Mouse (Mus musculus) testis, adult 2 months (tissue): Measurements from ENCODE around the gene Rsph9. TPM values are rescaled to one million over a fixed set of nuclear protein-coding genes. Genes with fewer than 3 reads are reported as not detected.

Experiments
- H3K27ac ChIP-seq: fragments of 200-500 bp; 2 replicates; pipeline ENCODE4 v1.5.1; 2012; ENCODE audit warnings: low read depth, low read length; ENCODE audit not compliant: control insufficient read depth, insufficient read depth
- H3K27me3 ChIP-seq: fragments of 200-500 bp; 2 replicates; pipeline ENCODE4 v1.6.1; 2012; ENCODE audit warnings: mild to moderate bottlenecking, low read length, moderate library complexity; ENCODE audit not compliant: control insufficient read depth, insufficient read depth
- H3K36me3 ChIP-seq: fragments of 200-500 bp; 2 replicates; pipeline ENCODE4 v1.6.1; 2012; ENCODE audit warnings: mild to moderate bottlenecking, low read length; ENCODE audit not compliant: control insufficient read depth, insufficient read depth
- H3K4me1 ChIP-seq: fragments of 200-500 bp; 2 replicates; pipeline ENCODE4 v1.6.1; 2012; ENCODE audit warnings: low read length; ENCODE audit not compliant: control insufficient read depth, insufficient read depth
- H3K4me3 ChIP-seq: fragments of 200-500 bp; 2 replicates; pipeline ENCODE4 v1.5.1; 2012; ENCODE audit warnings: low read depth, mild to moderate bottlenecking, low read length, moderate library complexity, mixed read lengths; ENCODE audit not compliant: control insufficient read depth
- CTCF ChIP-seq: fragments of 200-500 bp; IDR thresholded peaks from 2 replicates; pipeline ENCODE4 v1.5.1; 2012; ENCODE audit warnings: low read depth, mild to moderate bottlenecking, inconsistent platforms, low read length, moderate library complexity; ENCODE audit not compliant: control insufficient read depth, insufficient read depth, insufficient replicate concordance
- POLR2A ChIP-seq: fragments of 200-500 bp; IDR thresholded peaks from 2 replicates; pipeline ENCODE4 v1.6.1; 2012; ENCODE audit warnings: low read depth, mild to moderate bottlenecking, inconsistent platforms, low read length, moderate library complexity; ENCODE audit not compliant: control insufficient read depth
- polyA plus RNA-seq: library from polyadenylated mRNA; depleted of rRNA; stranded (reverse); fragments of >200 nt; gene quantifications from 2 replicates; pipeline ENCODE4 v1.2.3, GENCODE M21; 2012

Gene Rsph9
- polyA plus RNA-seq, 1 experiment: 240 TPM

GRCm38 (mm10) chr17:46080388-46080787 lies 63.6 kb downstream of the Rsph9 start:
- Histone ChIP-seq H3K27ac (no peak overlapping the region), H3K27me3 (no peaks in the 10 kb centered on the region), H3K36me3 (no peaks in the 10 kb centered on the region), H3K4me1 (peaks cover 2% of the 10 kb centered on the region), H3K4me3 (no peak overlapping the region)
- TF ChIP-seq POLR2A (no peak), CTCF (no peak)

GRCm38 (mm10) chr17:46079037-46079436 lies 65.0 kb downstream of the Rsph9 start:
- H3K27ac ChIP-seq: no peak overlapping the region
- H3K4me1 ChIP-seq: peaks cover 2% of the 10 kb centered on the region
- H3K36me3 ChIP-seq: no peaks in the 10 kb centered on the region
- H3K4me3 ChIP-seq: no peak overlapping the region
- H3K27me3 ChIP-seq: no peaks in the 10 kb centered on the region
- TF ChIP-seq POLR2A (no peak), CTCF (peak; percentile 19; the same call in 1 of the 2 replicates)

GRCm38 (mm10) chr17:46077921-46078534 lies 66.0 kb downstream of the Rsph9 start:
- peaks cover 7% of the 10 kb centered on the region for H3K4me1 ChIP-seq
- TF ChIP-seq CTCF: no peak
- TF ChIP-seq POLR2A: no peak
- no peak overlapping the region for H3K4me3 ChIP-seq
- H3K27ac ChIP-seq: no peak overlapping the region
- no peaks in the 10 kb centered on the region for H3K36me3 ChIP-seq
- H3K27me3 ChIP-seq: no peaks in the 10 kb centered on the region

GRCm38 (mm10) chr17:46076260-46076551 lies 67.8 kb downstream of the Rsph9 start:
- Histone ChIP-seq H3K36me3 (no peaks in the 10 kb centered on the region), H3K4me1 (peaks cover 4% of the 10 kb centered on the region), H3K27me3 (no peaks in the 10 kb centered on the region), H3K4me3 (no peak overlapping the region), H3K27ac (no peak overlapping the region)
- TF ChIP-seq POLR2A (no peak), CTCF (no peak)

- peaks cover 4% of the 10 kb centered on the region for H3K4me1 ChIP-seq
- H3K36me3 ChIP-seq: no peaks in the 10 kb centered on the region
- no peak for TF ChIP-seq CTCF
- TF ChIP-seq POLR2A: no peak
- no peak overlapping the region for H3K4me3 ChIP-seq
- no peaks in the 10 kb centered on the region for H3K27me3 ChIP-seq
- H3K27ac ChIP-seq: no peak overlapping the region
Observed at GRCm38 (mm10) chr17:46075551-46076259, 68.3 kb downstream of the Rsph9 start.

- H3K4me3 ChIP-seq: no peak overlapping the region
- H3K27ac ChIP-seq: no peak overlapping the region
- H3K4me1 ChIP-seq: peaks cover 4% of the 10 kb centered on the region
- TF ChIP-seq CTCF (peak; percentile 16; the same call in 1 of the 2 replicates), POLR2A (no peak)
- H3K27me3 ChIP-seq: no peaks in the 10 kb centered on the region
- no peaks in the 10 kb centered on the region for H3K36me3 ChIP-seq
Observed at GRCm38 (mm10) chr17:46075116-46075485, 68.9 kb downstream of the Rsph9 start.

GRCm38 (mm10) chr17:46074398-46075115 lies 69.5 kb downstream of the Rsph9 start:
- Histone ChIP-seq H3K36me3 (no peaks in the 10 kb centered on the region), H3K27ac (no peak overlapping the region), H3K4me3 (no peak overlapping the region), H3K4me1 (peaks cover 4% of the 10 kb centered on the region), H3K27me3 (no peaks in the 10 kb centered on the region)
- TF ChIP-seq POLR2A (no peak), CTCF (no peak)
